Mouse (Mus musculus) forebrain, embryonic 15.5 days (tissue): Measurements from ENCODE around the gene Scgb1b29. TPM values are rescaled to one million over a fixed set of nuclear protein-coding genes. Genes with fewer than 3 reads are reported as not detected.
"Not testable (repeated sequence)": the region's sequence is repeated elsewhere in the genome, so short reads cannot be mapped to it uniquely, and the experiment has no call there.

Experiments
- ATAC-seq: fragments of 200-750 bp; cut with Nextera tagmentation; replicated peaks from 2 replicates; pipeline ENCODE4 v1.8.0; 2017; ENCODE audit warnings: mild to moderate bottlenecking, moderate TSS enrichment, moderate library complexity
- H3K27ac ChIP-seq: fragments of 300-500 bp; sonication (generic); replicated peaks from 2 replicates; pipeline ENCODE4 v1.5.1; 2015; ENCODE audit warnings: mild to moderate bottlenecking, inconsistent platforms
- H3K27me3 ChIP-seq: fragments of 300-500 bp; sonication (generic); 2 replicates; pipeline ENCODE4 v1.6.1; 2015; ENCODE audit warnings: inconsistent platforms
- H3K36me3 ChIP-seq: fragments of 300-500 bp; sonication (generic); 2 replicates; pipeline ENCODE4 v1.6.1; 2015; ENCODE audit warnings: mild to moderate bottlenecking, inconsistent platforms
- H3K4me1 ChIP-seq: fragments of 300-500 bp; sonication (generic); 2 replicates; pipeline ENCODE4 v1.6.1; 2015; ENCODE audit warnings: inconsistent platforms
- H3K4me2 ChIP-seq: fragments of 300-500 bp; sonication (generic); replicated peaks from 2 replicates; pipeline ENCODE4 v1.6.1; 2015; ENCODE audit warnings: mild to moderate bottlenecking, inconsistent platforms
- H3K4me3 ChIP-seq: fragments of 300-500 bp; sonication (generic); 2 replicates; pipeline ENCODE4 v1.5.1; 2015; ENCODE audit warnings: mild to moderate bottlenecking, inconsistent platforms
- H3K9ac ChIP-seq: fragments of 300-500 bp; sonication (generic); replicated peaks from 2 replicates; pipeline ENCODE4 v1.6.1; 2015; ENCODE audit warnings: mild to moderate bottlenecking, inconsistent platforms
- H3K9me3 ChIP-seq: fragments of 300-500 bp; sonication (generic); 2 replicates; pipeline ENCODE4 v1.6.1; 2016; ENCODE audit warnings: inconsistent platforms
- WGBS: fragments of 180-500 bp; shearing (Covaris S2); methylation state at CpG from one replicate; pipeline ENCODE4 v1.1.7; 2015; ENCODE audit warnings: mixed read lengths; 5-methylcytosine and 5-hydroxymethylcytosine counted together
- polyA plus RNA-seq: library from polyadenylated mRNA; unstranded; fragments of >200 nt; fragmentation: Nextera tagmentation; extraction: Ambion mirVana; gene quantifications from 2 replicates; pipeline ENCODE4 v1.2.1, GENCODE M21; 2015

Scgb1b29 gene
- not detected in 2 replicates for polyA plus RNA-seq

DNA sequence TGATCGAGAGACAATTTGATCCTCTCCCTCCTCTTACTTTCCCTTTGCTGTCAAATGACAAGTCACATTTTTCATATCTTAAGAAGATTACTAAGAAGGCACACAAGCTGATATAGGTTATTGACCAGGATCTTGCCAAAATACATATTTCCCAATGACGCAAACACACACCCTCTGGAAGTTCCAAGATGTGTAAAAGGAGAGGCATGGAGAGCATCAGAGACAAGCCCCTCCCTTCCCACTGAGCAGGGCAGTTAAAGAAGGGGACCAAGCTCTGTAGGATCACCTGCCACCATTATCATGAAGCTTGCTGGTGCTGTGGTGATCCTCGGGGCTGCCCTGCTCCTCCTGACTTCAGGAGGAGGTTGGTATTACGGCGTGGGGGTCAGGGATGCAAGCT, at the start of gene Scgb1b29:
Gene Scgb1b29, plus strand, starts transcription at position 301 of the 400 bp plus-strand sequence.
- H3K4me1 ChIP-seq, H3K9me3 ChIP-seq, H3K9ac ChIP-seq, H3K27me3 ChIP-seq, H3K36me3 ChIP-seq, ATAC-seq, H3K4me3 ChIP-seq, H3K27ac ChIP-seq, H3K4me2 ChIP-seq: not testable (repeated sequence)
- 88% methylated on average over 4 of the region's 5 CpGs for WGBS

DNA sequence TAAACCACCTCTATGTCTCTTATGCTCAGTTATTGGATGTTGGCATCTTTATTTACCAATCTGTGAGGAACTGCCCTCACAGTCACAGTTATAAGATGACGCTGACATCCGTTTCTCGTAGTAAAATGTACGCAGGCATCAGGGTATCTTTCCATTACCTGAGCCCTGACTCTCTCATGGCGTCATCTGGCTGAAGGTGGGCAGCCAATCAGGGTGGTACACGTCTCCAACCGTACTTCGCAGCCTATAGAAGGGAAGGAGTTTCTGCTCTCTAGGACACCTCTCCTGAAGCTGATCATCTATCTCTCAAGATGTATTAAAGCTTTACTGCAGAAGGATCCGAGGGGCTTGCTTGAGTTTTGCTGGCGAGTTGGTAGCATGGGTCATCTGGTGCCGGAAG, 12.7 kb upstream of the Scgb1b29 start:
- not testable (repeated sequence) for H3K27me3 ChIP-seq, H3K4me1 ChIP-seq, H3K4me3 ChIP-seq, H3K27ac ChIP-seq, H3K9ac ChIP-seq, H3K4me2 ChIP-seq, H3K36me3 ChIP-seq, H3K9me3 ChIP-seq, ATAC-seq
- 93% methylated on average over 11 of the region's 11 CpGs for WGBS

Other genes starting within 250 kb of the Scgb1b29 start
- not detected in 2 replicates for gene Scgb2b11, start 230.4 kb upstream of the Scgb1b29 start, polyA plus RNA-seq
- gene Scgb1b11, start 218.7 kb upstream of the Scgb1b29 start, polyA plus RNA-seq = not detected in 2 replicates
- not detected in 2 replicates for gene Scgb2b12, start 114.3 kb upstream of the Scgb1b29 start, polyA plus RNA-seq
- gene Scgb1b12, start 107.4 kb upstream of the Scgb1b29 start, polyA plus RNA-seq = not detected in 2 replicates